Mouse (Mus musculus) ES-E14 (cell line): ENCODE measurements around the gene Gnai2.
"Not testable (repeated sequence)": the region's sequence is repeated elsewhere in the genome, so short reads cannot be mapped to it uniquely, and the experiment has no call there.

Experiments
- CHD2 ChIP-seq: IDR thresholded peaks from 2 replicates; pipeline ENCODE4 v1.6.1; 2014; ENCODE audit warnings: mild to moderate bottlenecking, low read depth, low read length, inconsistent platforms
- HCFC1 ChIP-seq: IDR thresholded peaks from 2 replicates; pipeline ENCODE4 v1.6.1; 2012; ENCODE audit warnings: low read length, inconsistent platforms, borderline replicate concordance; ENCODE audit not compliant: insufficient read depth
- MAFK ChIP-seq: IDR thresholded peaks from 2 replicates; pipeline ENCODE4 v1.6.1; 2014; ENCODE audit warnings: mild to moderate bottlenecking, low read depth, low read length, inconsistent platforms; ENCODE audit not compliant: insufficient read depth
- ZC3H11A ChIP-seq: IDR thresholded peaks from 2 replicates; pipeline ENCODE4 v1.6.1; 2012; ENCODE audit warnings: low read depth, mild to moderate bottlenecking, inconsistent platforms, low read length, borderline replicate concordance
- ZNF384 ChIP-seq: IDR thresholded peaks from 2 replicates; pipeline ENCODE4 v1.6.1; 2012; ENCODE audit warnings: low read depth, low read length, inconsistent platforms

DNA sequence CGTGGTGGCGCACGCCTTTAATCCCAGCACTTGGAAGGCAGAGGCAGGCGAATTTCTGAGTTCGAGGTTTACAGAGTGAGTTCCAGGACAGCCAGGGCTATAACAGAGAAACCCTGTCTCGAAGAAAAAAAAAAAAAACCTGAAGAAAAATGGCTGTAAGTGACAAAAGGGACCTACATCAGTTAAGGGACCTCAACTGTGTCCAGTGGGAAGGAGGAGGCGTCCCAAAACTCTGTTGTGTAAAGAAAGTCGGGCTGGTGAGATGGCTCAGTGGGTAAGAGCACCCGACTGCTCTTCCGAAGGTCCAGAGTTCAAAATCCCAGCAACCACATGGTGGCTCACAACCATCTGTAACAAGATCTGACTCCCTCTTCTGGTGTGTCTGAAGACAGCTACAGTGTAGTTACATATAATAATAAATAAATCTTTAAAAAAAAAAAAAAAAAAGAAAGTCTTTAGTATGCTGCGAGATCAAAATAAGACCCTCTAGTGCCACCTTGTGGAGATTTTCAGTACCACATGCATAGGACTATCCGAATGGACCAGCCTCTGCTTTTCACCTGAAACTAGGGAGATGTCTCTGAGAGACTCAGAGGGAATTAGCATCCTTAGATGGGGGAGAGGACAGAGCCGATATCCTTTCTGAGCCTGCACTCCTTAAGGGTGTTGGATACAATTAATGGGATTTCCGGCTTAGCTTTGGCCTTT, 42.8 kb upstream of the Gnai2 start:
- not testable (repeated sequence) for TF ChIP-seq MAFK, ZNF384, CHD2, HCFC1, ZC3H11A
